Mouse (Mus musculus) mesoderm, embryonic 11.5 days (tissue): ENCODE measurements around the gene Gsdma3.
A peak's percentile ranks its signal among the peaks of the same experiment; 100 is the strongest.
"Not testable (repeated sequence)": the region's sequence is repeated elsewhere in the genome, so short reads cannot be mapped to it uniquely, and the experiment has no call there.

Experiments
- DNase-seq: peaks from one replicate; pipeline ENCODE4 v3.0.0-alpha.2; 2012; ENCODE audit warnings: low read depth, low spot score

Gsdma3 gene

DNA sequence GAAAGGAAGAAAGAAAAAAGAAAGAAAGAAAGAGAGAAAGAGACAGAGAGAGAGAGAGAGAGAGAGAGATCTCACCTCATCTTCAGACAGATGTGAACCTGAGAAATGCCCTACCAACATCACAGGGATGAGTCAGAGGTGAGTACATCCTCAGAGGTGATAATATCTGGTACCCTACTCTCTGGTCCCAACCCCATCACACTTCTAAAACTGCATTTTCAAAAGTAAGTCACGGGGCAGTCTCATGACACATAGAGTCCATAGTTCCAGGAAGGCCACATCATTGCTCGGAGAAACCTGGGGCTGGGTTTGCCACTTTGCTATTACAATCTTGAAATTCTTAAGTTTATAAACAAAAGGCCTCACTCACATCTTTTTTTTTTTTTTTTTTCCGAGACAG lies 30.2 kb upstream of the Gsdma3 start:
- DNase-seq, result no peak

DNA sequence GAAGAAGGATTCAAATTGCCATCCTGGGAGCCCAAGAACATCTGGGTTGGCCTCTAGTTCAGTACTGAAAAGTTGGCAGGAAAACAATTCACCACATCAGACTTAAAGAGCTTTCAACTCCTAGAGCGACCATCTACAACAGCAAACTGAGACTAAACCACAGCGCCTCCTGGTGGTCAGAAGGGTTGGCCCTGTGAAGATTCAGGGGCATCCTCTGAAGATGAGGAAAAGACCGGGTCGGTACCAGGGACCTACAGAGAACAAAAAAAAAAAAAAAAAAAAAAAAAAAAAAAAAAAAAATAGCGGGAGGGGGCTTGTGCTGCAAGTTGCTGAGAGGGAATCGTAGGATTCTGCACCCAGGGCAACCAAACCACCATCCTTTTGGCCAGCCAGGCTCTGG lies 28.8 kb upstream of the Gsdma3 start:
- DNase-seq, result peak; percentile 70

DNA sequence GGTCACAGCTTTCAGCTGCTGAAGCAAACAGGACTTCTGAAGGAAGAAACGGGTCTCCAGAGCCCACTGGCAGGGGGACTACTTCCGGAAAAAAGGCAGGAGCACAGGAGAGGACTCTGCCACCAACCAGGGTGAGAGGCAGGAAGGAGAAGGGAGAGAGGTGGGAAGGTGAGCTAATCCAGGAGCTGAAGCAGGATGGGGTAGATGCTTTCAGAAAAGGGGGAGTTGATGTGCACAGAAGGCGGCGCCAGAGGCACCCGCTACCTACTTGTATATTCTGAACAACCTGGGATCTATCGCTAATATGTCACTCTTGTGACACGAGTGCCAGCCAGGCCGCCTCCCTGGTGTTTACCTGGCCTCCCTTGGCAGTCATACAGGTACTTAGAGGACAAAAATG lies 28.2 kb upstream of the Gsdma3 start, which contains the start of gene Lrrc3c:
TSS of gene Lrrc3c (plus strand) at position 301 of the 400 bp plus-strand sequence.
- no peak for DNase-seq

DNA sequence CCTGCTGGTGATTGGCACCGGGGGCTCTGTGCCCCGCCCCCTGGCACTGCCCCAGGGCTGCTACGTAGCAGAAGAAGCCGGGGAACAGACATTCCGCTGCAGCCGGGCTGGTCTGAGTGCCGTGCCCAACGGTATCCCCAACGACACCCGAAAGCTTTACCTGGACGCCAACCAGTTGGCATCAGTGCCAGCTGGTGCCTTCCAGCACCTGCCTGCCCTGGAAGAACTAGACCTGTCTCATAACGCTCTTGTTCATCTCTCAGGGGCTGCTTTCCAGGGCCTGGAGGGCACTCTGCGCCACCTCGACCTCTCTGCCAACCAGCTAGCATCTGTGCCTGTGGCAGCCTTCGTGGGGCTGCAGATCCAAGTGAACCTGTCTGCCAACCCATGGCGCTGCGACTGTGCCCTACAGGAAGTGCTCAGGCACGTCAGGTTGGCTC lies 27.3 kb upstream of the Gsdma3 start:
- no peak for DNase-seq

DNA sequence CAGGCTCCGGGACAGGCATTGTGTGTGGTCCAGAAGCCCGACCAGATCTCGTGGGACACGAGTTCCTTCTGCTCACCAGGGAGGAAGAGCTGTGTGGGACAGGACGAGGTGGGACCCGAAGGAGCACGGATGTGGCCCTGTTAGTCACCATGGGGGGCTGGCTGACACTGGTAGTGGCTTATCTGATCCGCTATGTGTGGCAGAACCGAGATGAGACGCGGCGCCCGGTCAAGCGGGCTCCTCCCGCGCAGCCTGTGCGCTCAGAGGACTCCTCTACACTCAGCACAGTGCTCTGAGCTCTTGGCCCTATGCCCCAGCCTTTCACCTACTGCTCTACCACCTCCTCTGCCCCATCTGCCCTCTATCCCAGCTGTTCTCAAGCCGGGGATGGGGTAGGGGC lies 26.9 kb upstream of the Gsdma3 start:
- no peak for DNase-seq

DNA sequence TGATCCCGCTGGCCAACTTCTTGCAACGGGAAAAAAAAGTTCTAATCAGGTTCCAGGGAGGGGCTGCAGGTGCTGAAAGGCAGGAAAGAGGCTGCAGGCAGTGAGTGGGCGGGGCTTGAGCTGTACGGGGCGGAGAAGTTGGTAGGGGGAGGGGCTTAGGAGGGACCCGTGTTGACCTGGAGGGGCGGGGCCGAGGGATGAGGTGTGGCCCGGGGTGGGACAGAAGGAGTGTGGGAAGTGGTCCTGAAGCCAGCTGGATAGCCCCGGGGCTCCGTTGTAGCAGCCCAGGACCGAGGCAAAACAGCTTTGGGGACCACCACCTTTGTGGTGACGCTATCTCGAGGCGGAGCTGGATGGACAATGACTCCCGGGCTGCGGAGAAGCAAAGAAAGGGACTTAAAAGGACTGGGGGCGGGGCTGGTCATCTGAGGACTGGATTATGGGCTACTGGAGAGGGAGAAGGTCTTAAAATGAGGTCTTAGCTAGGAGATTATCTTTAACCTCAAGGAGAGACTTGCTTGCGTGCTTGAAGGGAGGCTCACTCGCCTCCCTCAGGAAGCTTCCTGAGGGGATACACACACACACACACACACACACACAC lies 24.0 kb upstream of the Gsdma3 start:
- DNase-seq, result peak; percentile 66

DNA sequence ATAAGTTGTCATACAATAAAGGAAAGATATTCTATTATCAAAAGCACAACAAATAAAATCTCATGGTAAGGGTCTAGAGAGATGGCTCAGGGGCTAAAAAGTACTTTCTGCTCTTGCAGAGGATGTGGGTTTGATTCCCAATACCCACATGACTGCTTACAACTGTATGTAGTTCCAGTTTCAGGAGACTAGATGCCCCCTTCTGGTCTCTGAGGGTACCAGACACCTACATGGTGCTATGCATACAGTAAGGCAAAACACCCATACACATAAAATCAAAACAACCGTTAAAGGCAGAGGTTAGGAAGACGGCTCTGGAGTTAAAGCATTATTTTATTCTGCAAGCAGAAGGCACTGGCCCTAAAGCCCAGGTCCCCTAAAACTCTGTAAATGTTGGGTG lies 22.2 kb upstream of the Gsdma3 start:
- no peak for DNase-seq

DNA sequence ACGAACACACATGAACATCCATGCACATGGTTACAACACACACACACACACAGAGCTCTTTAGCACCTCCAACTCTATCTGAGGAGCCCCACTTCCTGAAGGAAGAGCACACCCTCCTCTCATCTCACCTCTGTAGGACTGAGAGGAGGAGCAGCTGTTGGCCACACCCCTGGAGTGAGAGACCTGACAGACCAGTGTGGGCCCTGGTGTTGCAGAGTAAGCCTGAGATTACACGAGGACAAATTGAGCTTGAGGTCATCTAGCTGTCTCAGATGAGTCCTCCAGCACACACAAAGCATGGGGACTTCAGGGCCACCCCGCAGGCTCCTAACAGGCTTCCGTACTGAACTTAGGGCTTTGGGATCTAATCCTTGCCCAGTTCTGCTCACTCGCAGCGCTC lies 21.2 kb upstream of the Gsdma3 start:
- DNase-seq, result not testable (repeated sequence)

DNA sequence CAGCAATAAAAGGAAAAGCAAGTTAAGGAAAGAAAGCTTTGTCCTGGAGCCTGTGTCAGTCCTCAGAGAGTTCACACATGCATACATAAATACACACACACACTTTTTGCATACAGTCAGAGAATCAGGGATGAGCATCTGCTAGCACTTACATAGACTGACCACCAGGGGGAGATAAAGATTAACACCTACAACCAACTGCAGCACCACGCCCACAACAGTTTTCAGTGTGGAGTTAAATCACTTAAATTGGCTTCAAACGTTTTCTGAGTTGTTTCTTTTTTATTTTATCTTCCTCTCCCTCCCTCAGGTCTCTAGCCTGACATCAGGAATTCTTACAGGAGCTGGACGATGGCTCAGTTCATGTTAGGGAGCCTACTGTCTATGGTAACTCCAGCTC lies 19.4 kb upstream of the Gsdma3 start:
- DNase-seq, result peak; percentile 67

DNA sequence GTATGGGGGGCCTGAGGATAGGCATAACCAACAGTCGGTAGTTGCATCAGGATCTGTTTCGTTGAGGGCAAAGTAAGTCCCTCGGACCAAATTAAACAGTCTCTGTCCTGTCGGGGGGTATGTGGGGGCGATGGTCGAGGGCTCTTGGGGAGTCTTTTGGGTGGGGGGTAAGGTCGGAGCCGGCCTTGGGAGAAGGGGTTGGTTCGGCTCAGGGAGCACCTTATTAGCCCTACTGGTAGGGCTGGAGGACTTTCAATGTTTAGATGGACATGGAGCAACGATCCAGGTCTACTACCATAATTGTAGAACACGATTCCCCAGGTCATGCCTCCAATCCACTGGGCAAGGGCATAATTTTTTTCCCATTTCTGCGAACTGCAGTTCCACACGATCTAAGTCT lies 5.4 kb upstream of the Gsdma3 start:
- DNase-seq, result no peak

DNA sequence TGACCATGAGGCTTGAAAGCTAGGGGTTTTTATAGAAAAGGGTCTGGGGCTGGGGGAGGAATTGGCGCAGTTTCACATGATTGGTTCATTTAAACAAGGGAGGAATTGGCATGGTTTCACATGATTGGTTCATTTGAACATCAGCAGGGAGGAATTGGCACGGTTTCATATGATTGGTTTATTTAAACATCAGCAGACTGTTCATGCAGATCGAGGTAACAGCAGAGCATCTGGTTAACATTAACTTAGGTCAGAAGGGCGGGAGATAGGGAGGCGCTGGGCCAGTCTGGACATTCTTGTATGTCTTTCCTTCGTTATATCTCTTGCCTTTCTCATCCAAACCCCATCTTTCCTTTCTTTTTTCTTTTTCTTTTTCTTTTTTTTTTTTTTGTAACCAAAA lies 2.2 kb upstream of the Gsdma3 start:
- not testable (repeated sequence) for DNase-seq

DNA sequence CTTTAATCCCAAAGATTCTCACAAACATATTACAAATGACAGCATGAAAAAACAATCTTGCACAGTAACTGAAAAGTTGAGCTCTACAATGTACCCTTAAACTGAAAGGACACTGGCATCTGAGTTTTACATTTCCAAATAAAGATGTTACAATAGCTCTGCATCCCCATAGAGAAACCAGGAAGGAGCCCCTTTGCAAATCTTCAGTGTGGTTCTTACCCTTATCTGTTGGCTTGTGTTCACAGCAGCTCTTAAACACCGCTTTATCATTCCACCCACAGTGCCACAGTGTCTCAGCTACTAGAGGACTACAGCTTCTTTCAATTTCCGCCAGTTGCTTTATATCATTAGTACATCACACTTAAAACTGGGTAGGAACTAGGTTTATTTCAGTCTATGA lies 1.8 kb upstream of the Gsdma3 start:
- DNase-seq, result not testable (repeated sequence)

DNA sequence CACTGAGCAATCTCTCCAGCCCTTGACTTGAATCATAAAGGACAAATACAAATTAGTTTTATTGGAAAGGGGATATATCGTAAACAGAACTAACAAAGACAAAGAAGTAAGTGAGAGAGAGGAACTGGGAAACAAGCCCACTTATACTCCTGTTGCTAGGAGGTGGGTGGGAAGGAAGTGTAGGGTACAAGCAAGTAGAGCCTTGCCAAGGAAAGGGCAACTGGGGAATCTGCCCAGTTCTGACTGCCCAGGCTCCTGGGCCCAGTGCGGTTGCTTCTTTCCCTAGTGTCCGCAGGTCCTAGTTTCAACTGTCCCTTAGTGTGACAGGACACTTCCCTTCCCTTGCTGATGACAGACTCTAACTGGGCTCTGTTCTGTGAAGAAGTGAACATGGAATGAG lies 2.5 kb downstream of the Gsdma3 start:
- no peak for DNase-seq

DNA sequence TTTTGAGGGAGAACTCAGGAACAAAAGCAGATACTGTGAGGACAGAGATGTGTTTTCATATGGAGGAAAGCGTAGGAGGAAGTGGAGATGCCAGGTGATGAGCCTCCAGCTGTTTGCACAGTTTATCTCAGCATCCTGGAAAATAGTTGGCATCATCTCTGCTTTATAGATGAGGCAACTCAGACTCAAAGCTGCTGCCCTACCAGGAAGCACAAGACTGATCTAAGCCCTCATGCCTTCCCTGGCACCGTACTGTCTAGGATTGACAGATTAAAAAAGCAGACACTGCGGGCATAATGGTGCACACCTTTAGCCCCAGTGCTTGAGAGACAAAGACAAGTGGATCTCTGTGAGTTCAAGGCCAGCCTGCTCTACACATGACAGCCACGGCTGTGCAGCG lies 4.5 kb downstream of the Gsdma3 start:
- DNase-seq, result no peak

DNA sequence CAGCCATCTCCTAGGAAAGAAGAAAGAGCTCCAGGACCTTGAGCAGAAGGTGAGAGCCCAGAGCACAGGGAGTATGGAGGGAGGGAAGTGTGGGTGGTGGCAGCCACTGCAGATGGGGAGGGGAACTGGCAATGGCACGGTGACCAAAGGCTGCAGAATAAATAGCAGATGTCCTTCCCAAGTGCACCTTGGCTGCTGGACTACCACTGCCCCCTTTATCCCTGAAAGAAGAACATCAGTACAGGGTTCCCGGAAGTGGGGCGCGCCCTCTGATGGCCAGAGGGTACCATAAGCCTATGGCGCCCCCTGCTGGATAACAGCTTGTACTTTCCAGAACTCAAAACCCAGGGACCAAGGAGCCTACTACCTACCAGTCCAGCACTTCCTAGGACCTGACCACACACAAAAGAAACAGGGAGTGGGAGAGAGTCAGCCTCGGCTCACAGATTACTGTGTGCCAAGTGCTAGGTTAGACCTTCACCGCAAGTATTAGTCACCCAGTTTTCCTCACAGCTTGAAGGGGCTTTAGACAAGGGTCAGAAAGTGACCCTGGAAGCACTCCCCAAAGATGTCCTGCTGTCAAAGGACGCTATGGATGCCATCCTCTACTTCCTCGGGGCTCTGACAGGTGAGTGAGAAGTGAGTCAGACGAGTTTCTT lies 9.3 kb downstream of the Gsdma3 start:
- DNase-seq, result peak; percentile 10

DNA sequence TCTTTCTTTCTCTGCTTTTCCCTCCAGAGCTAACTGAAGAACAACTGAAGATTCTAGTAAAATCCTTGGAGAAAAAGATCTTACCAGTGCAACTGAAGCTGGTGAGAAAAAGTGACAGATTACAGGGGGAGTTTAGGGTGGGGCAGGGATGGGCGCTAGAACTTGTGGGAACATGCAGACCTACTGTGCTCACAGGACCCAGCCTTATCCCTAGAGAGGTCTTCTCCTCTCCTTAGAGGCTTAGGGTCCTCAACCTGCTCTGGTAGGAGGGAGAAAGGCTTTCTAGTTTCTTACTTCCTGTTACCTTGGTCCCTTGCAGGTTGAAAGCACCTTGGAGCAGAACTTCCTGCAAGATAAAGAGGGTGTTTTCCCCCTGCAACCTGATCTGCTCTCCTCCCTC lies 11.3 kb downstream of the Gsdma3 start:
- DNase-seq, result no peak

DNA sequence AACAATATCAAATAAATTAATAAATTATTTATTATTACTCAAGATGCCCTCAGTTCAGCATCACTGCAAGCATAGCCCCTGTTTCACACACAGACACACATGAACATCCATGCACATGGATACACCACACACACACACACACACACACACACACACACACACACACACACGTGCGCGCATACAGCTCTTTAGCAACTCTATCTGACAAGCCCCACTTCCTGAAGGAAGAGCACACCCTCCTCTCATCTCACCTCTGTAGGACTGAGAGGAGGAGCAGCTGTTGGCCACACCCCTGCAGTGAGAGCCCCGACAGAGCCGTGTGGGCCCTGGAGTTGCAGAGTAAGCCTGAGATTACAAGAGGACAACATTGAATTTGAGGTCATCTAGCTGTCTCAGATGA lies 13.9 kb downstream of the Gsdma3 start:
- no peak for DNase-seq

DNA sequence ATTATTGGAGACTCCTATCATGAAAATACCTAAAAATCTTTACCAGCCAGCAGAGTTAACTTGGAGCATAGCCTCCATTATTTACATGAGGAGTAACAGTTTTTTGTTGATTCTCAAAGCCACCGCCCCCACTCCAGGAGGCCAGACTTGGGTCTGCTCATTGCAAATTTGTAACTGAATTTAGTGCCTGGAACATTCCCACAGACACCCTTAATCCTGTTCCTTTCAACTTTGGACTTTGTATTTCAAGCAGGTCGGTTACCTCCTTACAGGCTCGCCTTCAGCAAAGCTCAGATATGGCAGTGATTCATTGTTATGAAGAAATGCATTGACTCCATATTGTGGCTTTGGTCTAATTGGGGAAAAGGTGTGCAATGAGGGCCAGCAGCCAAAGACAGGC lies 18.6 kb downstream of the Gsdma3 start:
- no peak for DNase-seq

DNA sequence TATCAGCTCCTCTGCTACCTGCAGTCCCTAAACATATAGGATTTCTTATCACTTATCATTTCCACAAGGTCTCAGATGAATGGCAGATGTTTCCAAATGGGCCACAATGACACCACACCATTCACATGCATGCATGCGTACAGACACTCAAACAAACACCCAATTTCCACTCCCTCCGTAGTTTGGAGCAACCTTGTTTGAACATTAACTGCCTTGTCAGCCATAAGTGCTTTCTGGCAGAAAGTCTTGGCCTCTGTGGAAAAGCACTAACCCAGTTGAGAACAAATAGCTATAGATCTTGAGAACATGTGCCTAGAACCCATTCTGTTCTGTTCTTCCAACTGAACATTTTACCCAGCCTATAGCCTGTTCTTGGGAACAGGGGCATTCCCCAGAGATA lies 19.8 kb downstream of the Gsdma3 start:
- DNase-seq, result no peak

DNA sequence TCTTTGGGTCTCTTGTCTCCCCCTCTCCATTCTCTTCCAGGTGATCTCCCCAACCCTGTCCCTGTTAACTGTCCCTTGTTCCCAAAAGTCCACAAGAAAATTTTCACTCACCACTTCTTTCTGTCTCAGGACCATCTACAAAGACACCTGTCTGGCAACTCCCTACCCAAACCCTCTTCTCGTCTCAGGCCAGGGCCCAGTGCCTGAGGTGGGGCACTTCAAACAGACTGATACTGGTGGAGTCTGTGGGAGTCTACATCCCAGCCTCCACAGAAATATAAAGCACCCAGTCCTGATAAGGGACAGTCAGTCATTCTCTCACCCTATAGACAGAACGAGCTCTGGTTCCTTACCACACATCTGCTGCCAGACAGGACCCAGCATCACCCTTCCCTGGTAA lies 20.3 kb downstream of the Gsdma3 start, which contains the start of gene Gsdma2:
TSS of gene Gsdma2 (plus strand) at position 301 of the 400 bp plus-strand sequence.
- no peak for DNase-seq

DNA sequence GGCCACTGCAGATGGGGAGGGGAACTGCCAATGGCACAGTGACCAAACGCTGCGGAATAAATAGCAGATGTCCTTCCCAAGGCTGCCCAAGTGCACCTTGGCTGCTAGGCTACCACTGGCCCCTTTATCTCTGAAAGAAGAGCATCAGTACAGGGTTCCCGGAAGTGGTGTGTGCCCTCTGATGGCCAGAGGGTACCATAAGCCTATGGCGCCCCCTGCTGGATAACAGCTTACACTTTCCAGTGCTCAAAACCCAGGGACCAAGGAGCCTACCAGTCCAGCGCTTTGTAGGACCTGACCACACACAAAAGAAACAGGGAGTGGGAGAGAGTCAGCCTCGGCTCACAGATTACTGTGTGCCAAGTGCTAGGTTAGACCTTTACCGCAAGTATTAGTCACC lies 28.9 kb downstream of the Gsdma3 start:
- DNase-seq, result peak; percentile 58

DNA sequence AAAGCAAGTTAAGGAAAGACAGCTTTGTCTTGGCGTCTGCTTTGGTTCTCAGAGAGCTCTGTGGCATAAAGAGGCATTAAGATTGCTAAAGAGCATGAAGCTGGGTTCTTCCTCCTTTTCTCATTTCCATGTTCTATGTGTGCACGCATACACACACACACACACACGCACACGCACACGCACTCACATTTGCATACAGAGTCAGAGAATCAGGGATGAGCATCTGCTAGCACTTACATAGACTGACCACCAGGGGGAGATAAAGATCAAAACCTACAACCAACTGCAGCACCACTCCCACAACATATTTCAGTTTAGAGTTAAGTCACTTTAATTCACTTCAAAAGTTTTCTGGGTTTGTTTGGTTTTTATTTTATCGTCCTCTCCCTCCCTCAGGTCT lies 34.4 kb downstream of the Gsdma3 start:
- peak; percentile 75 for DNase-seq

DNA sequence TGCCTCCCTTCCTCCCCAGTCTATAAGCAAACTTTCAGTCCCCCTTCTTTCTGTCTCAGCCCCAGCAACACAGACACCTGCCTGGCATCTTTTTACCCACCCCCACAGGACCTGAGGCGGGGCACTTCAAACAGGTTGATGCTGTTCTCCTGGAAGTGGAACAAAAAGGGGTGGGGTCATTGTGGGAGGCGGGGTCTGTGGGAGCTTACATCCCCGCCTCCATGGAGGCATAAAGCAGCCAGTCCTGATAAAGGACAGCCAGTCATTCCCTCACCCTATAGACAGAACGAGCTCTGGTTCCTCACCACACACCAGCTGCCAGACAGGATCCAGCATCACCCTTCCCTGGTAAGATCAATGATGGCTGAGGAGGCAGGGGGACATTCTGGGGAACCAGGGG lies 37.9 kb downstream of the Gsdma3 start, which contains the start of gene Gsdma:
TSS of gene Gsdma (plus strand) at position 261 of the 400 bp plus-strand sequence.
- DNase-seq, result no peak
